Mouse (Mus musculus) bone marrow macrophage, adult 2 months (primary cell): ENCODE measurements around the gene Hist2h3b.

Source experiments
- CTCF ChIP-seq: IDR thresholded peaks from 2 replicates; pipeline ENCODE4 v1.5.1; 2012; ENCODE audit warnings: low read depth, mild to moderate bottlenecking, low read length, moderate library complexity
- POLR2A ChIP-seq: IDR thresholded peaks from 2 replicates; pipeline ENCODE4 v1.6.1; 2012; ENCODE audit warnings: mild to moderate bottlenecking, low read depth, low read length, borderline replicate concordance

DNA sequence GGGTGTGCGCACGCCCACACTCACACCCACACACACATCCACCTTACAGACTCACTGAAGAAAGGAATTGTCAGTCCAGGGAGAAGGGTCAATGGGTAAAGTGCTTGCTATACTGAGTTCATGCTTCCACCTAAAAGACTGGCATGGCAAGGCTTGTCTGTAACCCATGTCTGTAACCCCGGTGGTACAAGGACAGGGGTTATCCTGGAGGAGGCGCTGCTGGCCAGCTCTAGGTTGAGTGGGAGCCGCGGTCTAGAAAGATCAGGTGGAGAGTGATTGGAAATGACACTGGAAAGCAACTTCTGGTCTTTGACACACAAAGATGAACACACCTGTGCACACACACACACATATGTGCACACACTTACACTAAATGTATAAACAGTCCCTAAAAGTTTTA lies 12.2 kb downstream of the Hist2h3b start:
- no peak for TF ChIP-seq CTCF
- TF ChIP-seq POLR2A = no peak
